Mouse (Mus musculus): ENCODE data around the gene Casq1. TPM values are rescaled to one million over a fixed set of nuclear protein-coding genes. Genes with fewer than 3 reads are reported as not detected.

The Casq1 gene
- polyA plus RNA-seq, 1 experiment from 2014 or later = 7.5 TPM

- Histone ChIP-seq H3K27me3 (ENCODE audit: control insufficient read depth, insufficient read depth, low read depth, low read length) (no peaks in the 10 kb centered on the region), H3K9me3 (replicated peaks; ENCODE audit: control insufficient read depth, low read length) (no peaks in the 10 kb centered on the region), H3K4me1 (ENCODE audit: control insufficient read depth, low read depth, low read length) (no peaks in the 10 kb centered on the region), H3K9ac (ENCODE audit: low read depth, low read length) (no peak overlapping the region), H3K4me2 (ENCODE audit: low read depth, low read length) (no peak overlapping the region), H3K27ac (ENCODE audit: low read length) (no peak overlapping the region), H3K36me3 (ENCODE audit: control insufficient read depth, insufficient read depth) (peaks cover 62% of the 10 kb centered on the region), H3K4me3 (ENCODE audit: low read depth, low read length) (no peak overlapping the region)
- no peak for ATAC-seq (ENCODE audit: low read depth)
- WGBS (ENCODE audit: insufficient replicate concordance) = 84% methylated on average over 7 of the region's 7 CpGs
These were observed 41.9 kb downstream of the Casq1 start for GRCm38 (mm10) chr1:172177791-172178190.

GRCm38 (mm10) chr1:172173181-172173580 is 46.5 kb downstream of the Casq1 start:
- Histone ChIP-seq H3K4me1 (ENCODE audit: control insufficient read depth, low read depth, low read length) (no peaks in the 10 kb centered on the region), H3K36me3 (ENCODE audit: control insufficient read depth, insufficient read depth) (peaks cover 57% of the 10 kb centered on the region), H3K9me3 (replicated peaks; ENCODE audit: control insufficient read depth, low read length) (no peaks in the 10 kb centered on the region), H3K27me3 (ENCODE audit: control insufficient read depth, insufficient read depth, low read depth, low read length) (no peaks in the 10 kb centered on the region), H3K4me2 (ENCODE audit: low read depth, low read length) (no peak overlapping the region), H3K9ac (ENCODE audit: low read depth, low read length) (no peak overlapping the region), H3K4me3 (ENCODE audit: low read depth, low read length) (no peak overlapping the region), H3K27ac (ENCODE audit: low read length) (no peak overlapping the region)
- 84% methylated on average over 5 of the region's 5 CpGs for WGBS (ENCODE audit: insufficient replicate concordance)
- ATAC-seq (ENCODE audit: low read depth) = no peak

GRCm38 (mm10) chr1:172172381-172172780 is 47.3 kb downstream of the Casq1 start:
- H3K9ac ChIP-seq (ENCODE audit: low read depth, low read length) = no peak overlapping the region
- H3K9me3 ChIP-seq (replicated peaks; ENCODE audit: control insufficient read depth, low read length) = no peaks in the 10 kb centered on the region
- H3K27me3 ChIP-seq (ENCODE audit: control insufficient read depth, insufficient read depth, low read depth, low read length) = no peaks in the 10 kb centered on the region
- peaks cover 59% of the 10 kb centered on the region for H3K36me3 ChIP-seq (ENCODE audit: control insufficient read depth, insufficient read depth)
- no peak overlapping the region for H3K27ac ChIP-seq (ENCODE audit: low read length)
- H3K4me3 ChIP-seq (ENCODE audit: low read depth, low read length) = no peak overlapping the region
- 91% methylated on average over 21 of the region's 21 CpGs for WGBS (ENCODE audit: insufficient replicate concordance)
- H3K4me1 ChIP-seq (ENCODE audit: control insufficient read depth, low read depth, low read length) = no peaks in the 10 kb centered on the region
- ATAC-seq (ENCODE audit: low read depth) = no peak
- H3K4me2 ChIP-seq (ENCODE audit: low read depth, low read length) = no peak overlapping the region

GRCm38 (mm10) chr1:172169809-172170208 is 49.9 kb downstream of the Casq1 start:
- Histone ChIP-seq H3K9me3 (replicated peaks; ENCODE audit: control insufficient read depth, low read length) (no peaks in the 10 kb centered on the region), H3K27me3 (ENCODE audit: control insufficient read depth, insufficient read depth, low read depth, low read length) (no peaks in the 10 kb centered on the region), H3K36me3 (ENCODE audit: control insufficient read depth, insufficient read depth) (peaks cover 62% of the 10 kb centered on the region), H3K4me2 (ENCODE audit: low read depth, low read length) (no peak overlapping the region), H3K4me3 (ENCODE audit: low read depth, low read length) (no peak overlapping the region), H3K9ac (ENCODE audit: low read depth, low read length) (no peak overlapping the region), H3K4me1 (ENCODE audit: control insufficient read depth, low read depth, low read length) (no peaks in the 10 kb centered on the region), H3K27ac (ENCODE audit: low read length) (no peak overlapping the region)
- WGBS (ENCODE audit: insufficient replicate concordance) = 86% methylated on average over 5 of the region's 5 CpGs
- ATAC-seq (ENCODE audit: low read depth) = no peak

- Histone ChIP-seq H3K27ac (ENCODE audit: low read length) (no peak overlapping the region), H3K36me3 (ENCODE audit: control insufficient read depth, insufficient read depth) (peaks cover 46% of the 10 kb centered on the region), H3K4me2 (ENCODE audit: low read depth, low read length) (no peak overlapping the region), H3K27me3 (ENCODE audit: control insufficient read depth, insufficient read depth, low read depth, low read length) (no peaks in the 10 kb centered on the region), H3K9me3 (replicated peaks; ENCODE audit: control insufficient read depth, low read length) (no peaks in the 10 kb centered on the region), H3K4me1 (ENCODE audit: control insufficient read depth, low read depth, low read length) (no peaks in the 10 kb centered on the region; the same call in 1 of the 2 replicates), H3K4me3 (ENCODE audit: low read depth, low read length) (no peak overlapping the region), H3K9ac (ENCODE audit: low read depth, low read length) (no peak overlapping the region)
- ATAC-seq (ENCODE audit: low read depth) = no peak
- WGBS (ENCODE audit: insufficient replicate concordance) = 79% methylated on average over 5 of the region's 5 CpGs
These were observed 51.8 kb downstream of the Casq1 start for GRCm38 (mm10) chr1:172167911-172168310.

GRCm38 (mm10) chr1:172162959-172163358 is 56.7 kb downstream of the Casq1 start:
- ATAC-seq (ENCODE audit: low read depth) = no peak
- H3K9me3 ChIP-seq (replicated peaks; ENCODE audit: control insufficient read depth, low read length) = no peaks in the 10 kb centered on the region
- no peak overlapping the region for H3K4me2 ChIP-seq (ENCODE audit: low read depth, low read length)
- H3K36me3 ChIP-seq (ENCODE audit: control insufficient read depth, insufficient read depth) = peaks cover 22% of the 10 kb centered on the region
- H3K9ac ChIP-seq (ENCODE audit: low read depth, low read length) = no peak overlapping the region
- H3K27me3 ChIP-seq (ENCODE audit: control insufficient read depth, insufficient read depth, low read depth, low read length) = no peaks in the 10 kb centered on the region
- no peak overlapping the region for H3K4me3 ChIP-seq (ENCODE audit: low read depth, low read length)
- WGBS (ENCODE audit: insufficient replicate concordance) = 75% methylated on average over 6 of the region's 6 CpGs
- H3K27ac ChIP-seq (ENCODE audit: low read length) = no peak overlapping the region
- H3K4me1 ChIP-seq (ENCODE audit: control insufficient read depth, low read depth, low read length) = peaks cover 3% of the 10 kb centered on the region

- Histone ChIP-seq H3K27ac (ENCODE audit: low read length) (no peak overlapping the region), H3K4me3 (ENCODE audit: low read depth, low read length) (no peak overlapping the region), H3K36me3 (ENCODE audit: control insufficient read depth, insufficient read depth) (peaks cover 13% of the 10 kb centered on the region), H3K27me3 (ENCODE audit: control insufficient read depth, insufficient read depth, low read depth, low read length) (no peaks in the 10 kb centered on the region), H3K4me2 (ENCODE audit: low read depth, low read length) (no peak overlapping the region), H3K4me1 (ENCODE audit: control insufficient read depth, low read depth, low read length) (peaks cover 3% of the 10 kb centered on the region), H3K9me3 (replicated peaks; ENCODE audit: control insufficient read depth, low read length) (no peaks in the 10 kb centered on the region), H3K9ac (ENCODE audit: low read depth, low read length) (no peak overlapping the region)
- ATAC-seq (ENCODE audit: low read depth) = no peak
- WGBS (ENCODE audit: insufficient replicate concordance) = 87% methylated on average over 1 of the region's 1 CpGs
These were observed 57.7 kb downstream of the Casq1 start for GRCm38 (mm10) chr1:172162009-172162408.

GRCm38 (mm10) chr1:172160508-172160907 is 59.2 kb downstream of the Casq1 start:
- peak; percentile 69 for ATAC-seq (ENCODE audit: low read depth)
- Histone ChIP-seq H3K27me3 (ENCODE audit: control insufficient read depth, insufficient read depth, low read depth, low read length) (no peaks in the 10 kb centered on the region), H3K9me3 (replicated peaks; ENCODE audit: control insufficient read depth, low read length) (no peaks in the 10 kb centered on the region), H3K36me3 (ENCODE audit: control insufficient read depth, insufficient read depth) (peaks cover 7% of the 10 kb centered on the region), H3K4me3 (ENCODE audit: low read depth, low read length) (no peak overlapping the region), H3K4me2 (ENCODE audit: low read depth, low read length) (no peak overlapping the region), H3K27ac (ENCODE audit: low read length) (no peak overlapping the region), H3K4me1 (ENCODE audit: control insufficient read depth, low read depth, low read length) (peaks cover 3% of the 10 kb centered on the region), H3K9ac (ENCODE audit: low read depth, low read length) (no peak overlapping the region)

GRCm38 (mm10) chr1:172159970-172160369 is 59.7 kb downstream of the Casq1 start:
- ATAC-seq (ENCODE audit: low read depth) = no peak
- Histone ChIP-seq H3K36me3 (ENCODE audit: control insufficient read depth, insufficient read depth) (peaks cover 7% of the 10 kb centered on the region), H3K27me3 (ENCODE audit: control insufficient read depth, insufficient read depth, low read depth, low read length) (no peaks in the 10 kb centered on the region), H3K4me2 (ENCODE audit: low read depth, low read length) (no peak overlapping the region), H3K9ac (ENCODE audit: low read depth, low read length) (no peak overlapping the region), H3K9me3 (replicated peaks; ENCODE audit: control insufficient read depth, low read length) (no peaks in the 10 kb centered on the region), H3K4me3 (ENCODE audit: low read depth, low read length) (no peak overlapping the region), H3K27ac (ENCODE audit: low read length) (no peak overlapping the region), H3K4me1 (ENCODE audit: control insufficient read depth, low read depth, low read length) (peaks cover 3% of the 10 kb centered on the region)
- 79% methylated on average over 4 of the region's 4 CpGs for WGBS (ENCODE audit: insufficient replicate concordance)
